Mouse (Mus musculus): ENCODE data around the gene Stpg2.

The Stpg2 gene

DNA sequence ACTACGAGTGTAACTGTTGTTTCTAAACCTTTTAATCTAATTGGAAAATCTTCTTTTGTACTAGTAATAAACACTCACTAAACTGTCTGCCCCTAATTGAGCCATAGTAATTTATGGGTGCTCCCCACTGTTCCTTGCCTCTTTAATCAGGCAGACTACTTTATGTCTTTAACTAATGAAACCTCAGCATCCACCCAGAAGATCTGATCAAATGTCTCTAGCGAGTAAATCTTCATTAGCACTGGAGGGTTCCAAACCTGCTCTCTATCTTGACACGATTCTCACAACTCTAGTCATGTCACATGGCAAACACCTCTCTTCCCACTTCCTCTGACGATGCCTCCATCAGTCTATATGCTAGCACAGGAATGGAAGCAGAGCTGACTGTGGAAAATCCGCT is 523.8 kb downstream of the Stpg2 start:
- no peak for DNase-seq (ENCODE audit: low read depth, low spot score)

DNA sequence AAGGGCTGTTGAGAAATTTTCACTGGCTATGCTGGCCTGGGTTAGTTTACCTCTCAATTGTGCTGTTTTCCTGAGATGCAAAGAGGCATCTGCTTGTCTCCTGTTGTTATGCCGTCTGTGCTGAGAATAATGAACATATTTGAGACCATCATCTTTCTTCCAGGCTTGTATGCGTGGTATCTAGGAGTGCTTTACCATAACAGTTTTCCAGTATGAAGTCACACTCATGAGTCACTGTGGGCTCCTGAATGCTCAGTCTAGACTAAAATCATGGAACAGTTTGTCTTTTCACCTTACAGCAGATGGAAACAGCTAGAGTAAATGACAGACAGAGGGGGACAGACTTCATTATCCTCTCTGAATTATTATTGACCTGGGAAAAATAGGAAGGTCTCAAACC is 527.7 kb downstream of the Stpg2 start:
- no peak for DNase-seq (ENCODE audit: low read depth, low spot score)

DNA sequence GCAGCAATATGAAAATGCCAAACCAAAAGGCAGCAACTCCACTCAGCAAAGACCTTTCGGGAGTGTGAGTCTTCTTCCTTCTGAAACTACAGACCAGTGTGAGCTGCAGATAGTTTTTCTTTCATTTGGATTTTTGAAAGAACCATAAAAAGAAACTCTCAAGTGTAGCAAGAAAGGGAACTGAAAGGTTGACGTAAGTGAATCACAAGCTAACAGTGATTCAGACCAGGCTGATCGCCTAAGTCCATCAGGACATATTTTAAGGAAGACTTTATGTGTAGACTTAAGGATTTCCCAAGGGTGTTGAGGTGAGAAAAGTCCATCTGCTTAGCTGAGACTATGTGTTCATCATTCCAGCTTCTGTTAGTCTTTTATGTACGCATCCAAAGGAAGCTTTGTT is 533.9 kb downstream of the Stpg2 start:
- no peak for DNase-seq (ENCODE audit: low read depth, low spot score)

Data from WW6 (cell line).